Mouse (Mus musculus) left cerebral cortex, postnatal 4 days (tissue): Measurements from ENCODE around the gene Crisp4. TPM values are rescaled to one million over a fixed set of nuclear protein-coding genes. Genes with fewer than 3 reads are reported as not detected.
A peak's percentile ranks its signal among the peaks of the same experiment; 100 is the strongest.

Experiments used
- DNase-seq: peaks from one replicate; pipeline ENCODE4 v3.0.0-alpha.2; 2022
- intact Hi-C: fragments of 180-260 bp; cut with DNase I; formaldehyde crosslinking; loops from one replicate; pipeline ENCODE4 v1.15.1; 2025
- total RNA-seq, 2 experiments: library from RNA; stranded (reverse); gene quantifications; 2 replicates each; pipeline ENCODE4 v1.2.3; 2021

Crisp4 gene
- total RNA-seq, result not detected

DNA sequence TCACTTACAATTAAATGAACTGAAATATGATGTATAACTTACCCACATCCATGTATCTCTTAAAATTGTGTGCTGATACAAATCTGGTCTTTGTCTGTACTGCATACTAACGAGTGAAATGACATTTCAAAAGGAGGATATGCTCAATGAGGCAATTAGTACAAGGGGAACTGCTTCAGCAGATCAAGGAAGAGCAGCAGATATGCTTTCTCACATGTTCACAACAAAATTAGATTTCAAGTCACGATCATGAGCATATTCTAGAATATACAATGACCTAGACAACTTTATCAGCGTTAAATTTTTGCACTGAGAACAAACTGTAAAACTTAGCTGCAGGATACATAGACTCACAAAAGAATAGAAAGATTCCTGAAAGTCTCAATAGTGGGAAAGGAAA is at the start of gene Crisp4:
Crisp4 (minus strand) TSS at position 101 of the 400 bp plus-strand sequence.
- no peak for DNase-seq
- intact Hi-C loops, result no loop called here

- intact Hi-C loops, result no loop called here
Observed at GRCm38 (mm10) chr1:18191719-18192118, 46.0 kb upstream of the Crisp4 start.

GRCm38 (mm10) chr1:18190714-18191712 is 45.3 kb upstream of the Crisp4 start:
- peak; percentile 39 for DNase-seq
- intact Hi-C loops, result no loop called here

More at GRCm38 (mm10) chr1:18191719-18192118, 46.0 kb upstream of the Crisp4 start:
- no peak for DNase-seq

- intact Hi-C loops, result no loop called here
- peak; percentile 74 for DNase-seq
Observed at GRCm38 (mm10) chr1:18181167-18181566, 35.5 kb upstream of the Crisp4 start.

- no peak for DNase-seq
- intact Hi-C loops, result no loop called here
Observed at GRCm38 (mm10) chr1:18170573-18170972, 24.9 kb upstream of the Crisp4 start.

- intact Hi-C loops, result no loop called here
- DNase-seq, result peak; percentile 77
Observed at GRCm38 (mm10) chr1:18168261-18168660, 22.6 kb upstream of the Crisp4 start.

GRCm38 (mm10) chr1:18159082-18159481 is 13.4 kb upstream of the Crisp4 start:
- DNase-seq, result no peak
- intact Hi-C loops, result no loop called here

GRCm38 (mm10) chr1:18148211-18148610 is 2.5 kb upstream of the Crisp4 start:
- intact Hi-C loops, result no loop called here
- DNase-seq, result no peak

- intact Hi-C loops, result no loop called here
- DNase-seq, result no peak
Observed at GRCm38 (mm10) chr1:18131691-18132090, 14.0 kb downstream of the Crisp4 start.

DNA sequence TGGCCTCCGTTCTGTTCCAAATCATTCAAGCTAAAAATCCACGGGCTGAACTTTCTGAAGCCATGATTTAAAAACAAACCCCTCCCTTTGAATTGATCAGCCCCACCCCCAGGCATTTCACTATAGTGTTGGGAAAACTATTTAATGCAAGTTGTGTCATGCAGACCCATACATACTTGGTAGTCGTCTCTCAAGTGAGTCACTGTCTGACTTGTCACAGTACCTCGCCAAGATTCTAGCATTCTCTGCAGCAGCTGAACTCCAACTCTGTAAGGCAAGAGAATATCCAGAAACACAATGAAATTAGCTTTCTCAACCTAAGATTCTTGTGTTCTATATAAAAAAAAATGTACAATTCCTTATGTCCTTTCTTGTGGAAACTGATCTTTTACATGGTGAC is 15.7 kb downstream of the Crisp4 start:
- DNase-seq, result no peak
- intact Hi-C loops, result no loop called here

- no peak for DNase-seq
- intact Hi-C loops, result loop anchor here (5.0 kb wide), 1 partner anchor 945 kb away; no protein-coding TSS in a partner anchor
Observed at GRCm38 (mm10) chr1:18106720-18107355, 38.9 kb downstream of the Crisp4 start.

DNA sequence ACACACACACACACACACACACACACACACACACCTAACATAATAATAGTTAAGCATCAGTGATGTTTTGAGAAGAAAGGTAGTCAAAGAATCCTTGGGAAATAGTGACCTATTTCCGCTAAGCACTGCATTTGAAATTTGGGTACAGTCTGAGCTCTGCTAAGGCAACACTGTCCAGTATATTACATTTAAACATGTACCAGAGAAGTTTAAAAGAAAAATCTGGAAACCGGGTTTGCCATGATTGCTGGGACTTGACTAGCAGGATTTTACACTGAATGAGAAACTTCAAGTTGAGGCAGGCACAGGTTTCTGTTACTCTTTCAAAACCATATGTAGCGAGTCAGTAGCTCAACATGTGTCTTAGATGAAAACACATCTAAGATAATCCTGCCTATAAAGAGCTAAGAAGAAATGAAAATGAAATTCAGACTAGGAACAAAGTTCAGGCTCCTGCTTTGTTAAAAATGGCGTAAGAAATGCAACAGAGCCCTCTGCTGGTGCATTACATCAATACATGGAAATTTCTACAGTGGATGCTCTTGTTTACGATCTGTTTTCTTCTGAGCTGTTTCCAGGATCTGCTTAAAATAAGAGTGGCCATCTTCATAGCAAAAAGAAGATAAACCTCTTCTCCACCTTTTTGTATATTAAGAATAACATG is 39.7 kb downstream of the Crisp4 start:
- intact Hi-C loops, result loop anchor here (2.0 to 5.0 kb wide), 2 partner anchors 125 to 944 kb away; no protein-coding TSS in a partner anchor
- no peak for DNase-seq

GRCm38 (mm10) chr1:18105029-18105865 is 40.5 kb downstream of the Crisp4 start:
- intact Hi-C loops, result loop anchor here (2.0 to 5.0 kb wide), 2 partner anchors 124 to 943 kb away; no protein-coding TSS in a partner anchor
- no peak for DNase-seq

Other genes starting within 250 kb of the Crisp4 start
- gene Defb18, start 91.5 kb upstream of the Crisp4 start, total RNA-seq, result not detected
- gene Defb41, start 119.2 kb upstream of the Crisp4 start, total RNA-seq, result not detected